In genomic region chr9:30299844-30300243, GRCm38 (mm10) we compare ENCODE assay signal across 8 mouse cellular contexts.
DNase-seq lines count a peak whose midpoint lies in the region; ATAC-seq and TF ChIP-seq lines count a peak whose summit lies in the region.

No protein-coding gene starts in this region.

- in situ Hi-C loops in Patski (cut with MboI; ENCODE audit: low pct_unique_long_range_greater_than_20kb): no loop called here

- no peaks in the 10 kb centered on the region; the same call in 1 of the 2 replicates for H3K27me3 ChIP-seq in kidney, adult 2 months (replicated peaks; ENCODE audit: control insufficient read depth, insufficient read depth, low read length)
- no peaks in the 10 kb centered on the region for H3K27me3 ChIP-seq in kidney, embryonic 16.5 days (ENCODE audit: insufficient read depth, low read length)
- H3K27me3 ChIP-seq in Patski: peaks cover 15% of the 10 kb centered on the region

- H3K4me1 ChIP-seq in kidney, adult 2 months (ENCODE audit: control insufficient read depth, insufficient read depth, low read length): no peaks in the 10 kb centered on the region
- no peaks in the 10 kb centered on the region for H3K4me1 ChIP-seq in kidney, embryonic 16.5 days (ENCODE audit: insufficient read depth, low read length)

- WGBS in kidney, adult 2 months: 14% methylated on average over 4 of the region's 4 CpGs
- WGBS in kidney, embryonic 16.5 days: 14% methylated on average over 4 of the region's 4 CpGs

- POLR2A ChIA-PET in Patski (lab: Charles Lee): no interaction called here

- H3K9ac ChIP-seq in kidney, embryonic 16.5 days (replicated peaks; ENCODE audit: low read length): no peak overlapping the region

- H3K4me2 ChIP-seq in kidney, embryonic 16.5 days (replicated peaks; ENCODE audit: low read depth, low read length): no peak overlapping the region

- ATAC-seq in kidney, embryonic 16.5 days (ENCODE audit: low FRiP score, low TSS enrichment): no peak
- ATAC-seq in Patski: no peak
- no peak for ATAC-seq in monocyte, adult 5-6 weeks (replicated peaks; ENCODE audit: insufficient number of reproducible peaks, low FRiP score, low TSS enrichment, poor library complexity, severe bottlenecking)

- no peak overlapping the region for H3K27ac ChIP-seq in kidney, adult 2 months (ENCODE audit: insufficient read depth, low read depth, low read length)
- H3K27ac ChIP-seq in kidney, embryonic 16.5 days (ENCODE audit: low read length): no peak overlapping the region

- DNase-seq in kidney, adult 2 months: peak; percentile 23
- no peak for DNase-seq in Patski (ENCODE audit: low read depth, low spot score)
- DNase-seq in cerebellum, postnatal 14 days: peak; percentile 94 to 97
- DNase-seq in hindlimb bud, embryonic 11.5 days (ENCODE audit: extremely low spot score, low read depth, low spot score): peak; percentile 22
- peak; percentile 43 for DNase-seq in lung, postnatal 10 days
- DNase-seq in right cerebral cortex, postnatal 36 days (ENCODE audit: low spot score in 2 of 2): peak; percentile 25 to 37

- H3K4me3 ChIP-seq in kidney, adult 2 months (ENCODE audit: insufficient read depth, low read depth, low read length): no peak overlapping the region
- H3K4me3 ChIP-seq in kidney, embryonic 16.5 days (ENCODE audit: low read length): no peak overlapping the region

- no peak for TF ChIP-seq POLR2A in kidney, adult 2 months (IDR thresholded peaks at IDR 0.05; ENCODE audit: low read depth, low read length)

- CTCF ChIA-PET in Patski (lab: Charles Lee): interaction anchor here (0.7 to 1.6 kb wide), 7 partner anchors 11 to 638 kb away, joined by 3 to 5 read pairs (median 3); no protein-coding TSS in a partner anchor

- H3K36me3 ChIP-seq in kidney, adult 2 months (ENCODE audit: control insufficient read depth, insufficient read depth, low read length): no peaks in the 10 kb centered on the region
- no peaks in the 10 kb centered on the region for H3K36me3 ChIP-seq in kidney, embryonic 16.5 days (ENCODE audit: insufficient read depth, low read length)

- no peaks in the 10 kb centered on the region for H3K9me3 ChIP-seq in kidney, embryonic 16.5 days (ENCODE audit: low read length)

- TF ChIP-seq CTCF in kidney, adult 2 months (conservative IDR thresholded peaks at IDR 0.05; ENCODE audit: insufficient read depth, insufficient read length, low read depth, low read length): peak; percentile 42
- TF ChIP-seq CTCF in Patski (IDR thresholded peaks at IDR 0.05): peak; percentile 71
